Mouse (Mus musculus) midbrain, postnatal 0 days (tissue): ENCODE data around the gene Megf11. TPM values are rescaled to one million over a fixed set of nuclear protein-coding genes. Genes with fewer than 3 reads are reported as not detected.
A peak's percentile ranks its signal among the peaks of the same experiment; 100 is the strongest.

Source experiments
- ATAC-seq: fragments of 200-750 bp; cut with Nextera tagmentation; 2 replicates; pipeline ENCODE4 v1.8.0; 2017; ENCODE audit warnings: moderate number of reproducible peaks, mild to moderate bottlenecking, moderate TSS enrichment, moderate library complexity; ENCODE audit not compliant: low FRiP score
- DNase-seq: peaks from one replicate; pipeline ENCODE4 v3.0.0-alpha.2; 2015; ENCODE audit warnings: low spot score
- H3K27ac ChIP-seq: fragments of 300-500 bp; sonication (generic); 2 replicates; pipeline ENCODE4 v1.5.1; 2014; ENCODE audit warnings: low read depth, mild to moderate bottlenecking, low read length, mixed read lengths
- H3K27me3 ChIP-seq: fragments of 300-500 bp; sonication (generic); 2 replicates; pipeline ENCODE4 v1.6.1; 2014; ENCODE audit warnings: low read length, control low read depth, mixed read lengths; ENCODE audit not compliant: insufficient read depth
- H3K36me3 ChIP-seq: fragments of 300-500 bp; sonication (generic); 2 replicates; pipeline ENCODE4 v1.6.1; 2014; ENCODE audit warnings: low read length, control low read depth, mixed read lengths; ENCODE audit not compliant: insufficient read depth
- H3K4me1 ChIP-seq: fragments of 300-500 bp; sonication (generic); 2 replicates; pipeline ENCODE4 v1.6.1; 2014; ENCODE audit warnings: mild to moderate bottlenecking, control low read depth, antibody characterized with exemption, low read length, mixed read lengths; ENCODE audit not compliant: insufficient read depth
- H3K4me2 ChIP-seq: fragments of 300-500 bp; sonication (generic); 2 replicates; pipeline ENCODE4 v1.6.1; 2014; ENCODE audit warnings: low read depth, mild to moderate bottlenecking, low read length, mixed read lengths; ENCODE audit not compliant: poor library complexity, severe bottlenecking
- H3K4me3 ChIP-seq: fragments of 300-500 bp; sonication (generic); 2 replicates; pipeline ENCODE4 v1.5.1; 2014; ENCODE audit warnings: low read depth, mild to moderate bottlenecking, low read length, moderate library complexity
- H3K9ac ChIP-seq: fragments of 300-500 bp; sonication (generic); replicated peaks from 2 replicates; pipeline ENCODE4 v1.6.1; 2014; ENCODE audit warnings: mild to moderate bottlenecking, low read length, moderate library complexity, mixed read lengths; ENCODE audit not compliant: poor library complexity, severe bottlenecking
- H3K9me3 ChIP-seq: fragments of 300-500 bp; sonication (generic); 2 replicates; pipeline ENCODE4 v1.6.1; 2016; ENCODE audit warnings: low read length, control low read depth
- CTCF ChIP-seq: IDR thresholded peaks from 2 replicates; pipeline ENCODE4 v1.5.1; 2016; ENCODE audit warnings: antibody characterized with exemption, mild to moderate bottlenecking
- WGBS: fragments of 180-500 bp; shearing (Covaris S2); extraction: QIAGEN DNeasy Blood & Tissue Kit; methylation state at CpG from one replicate; pipeline ENCODE4 v1.1.7; 2014; 5-methylcytosine and 5-hydroxymethylcytosine counted together
- polyA plus RNA-seq: library from polyadenylated mRNA; unstranded; fragments of >200 nt; fragmentation: Nextera tagmentation; extraction: Ambion mirVana; gene quantifications from 2 replicates; pipeline ENCODE4 v1.2.1, GENCODE M21; 2015
- total RNA-seq: library from RNA; depleted of rRNA; stranded (reverse); fragments of >200 nt; gene quantifications from 2 replicates; pipeline ENCODE4 v1.2.3, GENCODE M21; 2014

The Megf11 gene
- total and polyA plus RNA-seq, 2 experiments from 2014 or later = 17.7 to 41.8 TPM

DNA sequence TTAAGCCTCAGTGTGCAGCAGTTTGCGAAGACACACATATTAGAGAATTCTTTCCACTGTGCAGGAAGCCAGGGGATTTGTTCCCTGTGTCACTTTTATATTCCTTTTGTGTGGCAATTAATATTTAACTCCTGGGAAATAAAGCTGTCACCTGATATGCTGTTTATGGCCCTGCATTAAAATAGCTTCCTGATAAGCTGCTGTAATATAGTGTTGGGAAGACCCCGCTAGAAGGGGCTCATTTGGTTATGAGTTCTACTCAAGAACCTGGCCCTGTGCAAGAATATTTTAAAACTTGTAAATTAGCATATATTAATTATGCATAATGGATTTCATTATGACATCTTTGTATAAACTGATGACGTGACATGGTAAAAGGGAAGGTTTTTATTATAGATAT lies 191.7 kb downstream of the Megf11 start:
- peaks cover 5% of the 10 kb centered on the region; the same call in 1 of the 2 replicates for H3K4me1 ChIP-seq
- H3K27ac ChIP-seq = no peak overlapping the region
- H3K9ac ChIP-seq = no peak overlapping the region
- no peak for TF ChIP-seq CTCF
- H3K4me2 ChIP-seq = no peak overlapping the region
- no peak overlapping the region for H3K4me3 ChIP-seq
- WGBS = 55% methylated on average over 3 of the region's 3 CpGs
- ATAC-seq (no peak), DNase-seq (no peak)
- no peaks in the 10 kb centered on the region for H3K36me3 ChIP-seq
- no peaks in the 10 kb centered on the region for H3K27me3 ChIP-seq
- no peaks in the 10 kb centered on the region for H3K9me3 ChIP-seq

DNA sequence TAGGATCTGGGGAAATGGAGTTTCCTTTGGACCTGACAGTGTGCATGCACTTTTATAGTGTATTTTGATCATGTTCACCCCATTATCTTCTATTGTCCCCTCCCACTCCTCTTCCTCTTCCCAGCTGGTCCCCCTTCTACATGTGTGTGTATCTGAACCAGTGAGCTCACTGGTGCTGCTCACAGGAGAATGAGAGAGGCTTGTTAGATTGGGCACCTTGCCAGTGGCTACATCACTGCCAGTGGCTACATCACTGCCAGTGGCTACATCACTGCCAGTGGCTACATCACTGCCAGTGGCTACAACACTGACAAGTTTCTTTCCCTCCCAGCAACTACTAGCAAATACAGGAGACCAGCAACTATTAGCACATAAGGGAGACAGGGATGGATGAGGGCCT lies 192.6 kb downstream of the Megf11 start:
- no peak overlapping the region for H3K27ac ChIP-seq
- no peak for DNase-seq
- TF ChIP-seq CTCF = no peak
- H3K4me3 ChIP-seq = no peak overlapping the region
- H3K9ac ChIP-seq = no peak overlapping the region
- H3K4me1 ChIP-seq = peaks cover 3% of the 10 kb centered on the region; the same call in 1 of the 2 replicates
- H3K9me3 ChIP-seq = no peaks in the 10 kb centered on the region
- H3K27me3 ChIP-seq = no peaks in the 10 kb centered on the region
- H3K4me2 ChIP-seq = no peak overlapping the region
- H3K36me3 ChIP-seq = no peaks in the 10 kb centered on the region
- no peak for ATAC-seq

DNA sequence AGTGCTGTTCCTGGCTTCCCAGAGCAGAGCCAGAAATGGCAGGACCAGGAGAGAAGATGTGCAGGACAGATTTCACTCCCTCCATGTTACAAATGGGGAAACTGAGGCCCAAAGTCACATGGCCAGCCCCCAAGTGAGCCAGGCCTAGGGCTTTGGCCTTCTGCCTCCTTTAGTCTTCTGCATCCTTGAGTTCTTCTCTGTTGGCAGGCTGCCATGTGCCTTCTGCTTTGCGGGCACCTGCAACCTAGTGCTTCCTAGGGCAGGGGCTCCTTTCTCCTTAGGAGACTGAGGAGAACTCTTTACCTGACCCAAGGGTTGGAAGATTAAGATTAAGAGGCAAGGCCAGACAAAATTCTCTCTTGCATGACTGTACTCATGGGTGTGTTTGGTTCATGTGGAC lies 193.9 kb downstream of the Megf11 start:
- no peak overlapping the region for H3K27ac ChIP-seq

DNA sequence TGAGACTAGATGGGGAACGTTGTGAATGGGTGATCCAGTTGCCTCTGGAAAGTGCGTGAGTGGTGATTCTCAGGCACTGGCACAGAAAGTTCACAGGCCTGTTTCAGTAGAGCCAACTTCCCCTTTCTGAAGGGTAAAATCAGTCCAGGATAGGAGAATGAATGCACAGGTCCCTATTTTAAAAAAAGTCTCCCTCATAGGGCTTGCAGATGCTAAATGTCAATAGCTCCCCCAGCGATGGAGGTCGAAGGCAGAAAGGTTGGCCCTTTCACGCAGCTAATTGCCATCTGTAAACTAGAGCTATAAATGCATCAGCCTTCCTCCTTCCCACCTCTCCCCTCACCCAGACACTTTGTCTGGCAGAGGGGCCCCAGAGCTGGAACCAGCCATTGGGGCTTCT lies 200.9 kb downstream of the Megf11 start:
- Histone ChIP-seq H3K4me3 (no peak overlapping the region), H3K27me3 (no peaks in the 10 kb centered on the region), H3K9ac (no peak overlapping the region), H3K36me3 (no peaks in the 10 kb centered on the region), H3K4me2 (no peak overlapping the region), H3K27ac (no peak overlapping the region), H3K9me3 (no peaks in the 10 kb centered on the region), H3K4me1 (peaks cover 3% of the 10 kb centered on the region; the same call in 1 of the 2 replicates)
- ATAC-seq (no peak), DNase-seq (no peak)
- WGBS = 86% methylated on average over 5 of the region's 5 CpGs
- no peak for TF ChIP-seq CTCF

More for the DNA sequence above, 193.9 kb downstream of the Megf11 start:
- Histone ChIP-seq H3K4me2 (no peak overlapping the region), H3K4me3 (no peak overlapping the region), H3K9me3 (no peaks in the 10 kb centered on the region), H3K27me3 (no peaks in the 10 kb centered on the region), H3K4me1 (peaks cover 3% of the 10 kb centered on the region; the same call in 1 of the 2 replicates), H3K36me3 (no peaks in the 10 kb centered on the region), H3K9ac (no peak overlapping the region)
- TF ChIP-seq CTCF = no peak
- ATAC-seq (no peak), DNase-seq (no peak)
- 75% methylated on average over 1 of the region's 1 CpGs for WGBS

DNA sequence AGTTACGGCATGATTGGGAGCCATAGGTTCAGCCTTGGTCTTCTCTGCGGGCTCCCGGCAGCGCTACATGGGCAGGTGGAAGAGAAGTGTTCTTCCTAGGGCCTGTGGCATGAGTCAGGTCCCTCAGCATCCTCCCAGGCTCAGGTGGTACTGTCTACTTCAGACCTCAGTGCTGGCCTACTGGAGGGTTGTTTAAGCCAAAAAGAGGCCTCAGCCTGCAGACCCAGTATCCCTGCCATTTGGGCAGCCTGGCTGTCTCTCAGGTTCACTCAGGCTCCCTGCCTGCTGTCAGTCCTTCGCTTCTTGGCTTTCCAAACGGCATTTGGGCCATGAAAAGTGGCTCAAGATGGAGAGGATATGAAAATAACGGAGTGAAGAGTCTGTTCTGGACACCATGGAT lies 202.6 kb downstream of the Megf11 start:
- H3K27me3 ChIP-seq = no peaks in the 10 kb centered on the region
- H3K4me3 ChIP-seq = no peak overlapping the region
- no peak overlapping the region for H3K4me2 ChIP-seq
- no peaks in the 10 kb centered on the region for H3K9me3 ChIP-seq
- H3K36me3 ChIP-seq = no peaks in the 10 kb centered on the region
- no peak overlapping the region for H3K27ac ChIP-seq
- H3K9ac ChIP-seq = no peak overlapping the region
- TF ChIP-seq CTCF = no peak
- ATAC-seq (no peak), DNase-seq (no peak)
- 90% methylated on average over 7 of the region's 7 CpGs for WGBS
- H3K4me1 ChIP-seq = peaks cover 3% of the 10 kb centered on the region; the same call in 1 of the 2 replicates

DNA sequence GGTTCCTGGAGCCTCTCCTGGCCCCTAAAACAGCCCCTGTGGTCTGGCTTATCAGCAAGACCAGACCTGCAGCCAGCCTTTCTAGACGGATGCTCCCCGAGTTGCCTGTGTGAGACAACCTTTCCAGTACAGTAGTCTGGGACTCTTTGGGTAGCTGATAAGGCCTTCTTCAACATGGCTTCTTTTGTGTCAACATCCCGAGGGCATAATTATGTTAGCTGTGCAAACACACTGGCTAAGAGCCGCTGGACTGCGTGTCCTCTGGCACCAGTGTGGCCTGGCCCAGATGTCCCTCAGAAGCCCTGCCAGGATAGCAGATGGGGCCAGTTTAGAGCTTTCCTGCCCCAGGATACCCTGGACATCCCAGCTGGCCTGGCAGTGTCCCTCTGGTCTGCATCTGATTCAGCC lies 205.2 kb downstream of the Megf11 start:
- no peaks in the 10 kb centered on the region for H3K27me3 ChIP-seq
- DNase-seq (peak; percentile 74), ATAC-seq (no peak)
- 56% methylated on average over 5 of the region's 5 CpGs for WGBS
- no peak overlapping the region for H3K9ac ChIP-seq
- no peak for TF ChIP-seq CTCF
- peaks cover 3% of the 10 kb centered on the region; the same call in 1 of the 2 replicates for H3K4me1 ChIP-seq
- H3K4me2 ChIP-seq = no peak overlapping the region
- no peak overlapping the region for H3K4me3 ChIP-seq
- H3K9me3 ChIP-seq = no peaks in the 10 kb centered on the region
- no peak overlapping the region for H3K27ac ChIP-seq
- H3K36me3 ChIP-seq = no peaks in the 10 kb centered on the region
